Mouse (Mus musculus) liver, postnatal 0 days (tissue): Measurements from ENCODE around the gene Glb1. TPM values are rescaled to one million over a fixed set of nuclear protein-coding genes. Genes with fewer than 3 reads are reported as not detected.
"Not testable (repeated sequence)": the region's sequence is repeated elsewhere in the genome, so short reads cannot be mapped to it uniquely, and the experiment has no call there.

Experiments
- ATAC-seq: fragments of 200-750 bp; cut with Nextera tagmentation; 2 replicates; pipeline ENCODE4 v1.8.0; 2017; ENCODE audit warnings: mild to moderate bottlenecking, moderate library complexity
- DNase-seq: peaks from one replicate; pipeline ENCODE4 v3.0.0-alpha.2; 2016
- H3K27ac ChIP-seq: fragments of 300-500 bp; sonication (generic); 2 replicates; pipeline ENCODE4 v1.5.1; 2014; ENCODE audit warnings: antibody characterized with exemption, moderate library complexity, mild to moderate bottlenecking, low read depth
- H3K27me3 ChIP-seq: fragments of 300-500 bp; sonication (generic); 2 replicates; pipeline ENCODE4 v1.6.1; 2014; ENCODE audit warnings: low read length, control low read depth, mixed read lengths; ENCODE audit not compliant: insufficient read depth
- H3K36me3 ChIP-seq: fragments of 300-500 bp; sonication (generic); replicated peaks from 2 replicates; pipeline ENCODE4 v1.6.1; 2014; ENCODE audit warnings: mild to moderate bottlenecking, control low read depth, low read length, moderate library complexity, mixed read lengths; ENCODE audit not compliant: insufficient read depth
- H3K4me1 ChIP-seq: fragments of 300-500 bp; sonication (generic); 2 replicates; pipeline ENCODE4 v1.6.1; 2014; ENCODE audit warnings: antibody characterized with exemption, mild to moderate bottlenecking, control low read depth; ENCODE audit not compliant: insufficient read depth
- H3K4me2 ChIP-seq: fragments of 300-500 bp; sonication (generic); 2 replicates; pipeline ENCODE4 v1.6.1; 2014; ENCODE audit warnings: low read depth, mild to moderate bottlenecking, low read length, moderate library complexity, mixed read lengths
- H3K4me3 ChIP-seq: fragments of 300-500 bp; sonication (generic); 2 replicates; pipeline ENCODE4 v1.5.1; 2014; ENCODE audit warnings: low read depth, low read length
- H3K9ac ChIP-seq: fragments of 300-500 bp; sonication (generic); replicated peaks from 2 replicates; pipeline ENCODE4 v1.6.1; 2014; ENCODE audit warnings: mild to moderate bottlenecking, moderate library complexity
- H3K9me3 ChIP-seq: fragments of 300-500 bp; sonication (generic); 2 replicates; pipeline ENCODE4 v1.6.1; 2016; ENCODE audit warnings: mild to moderate bottlenecking, control low read depth, low read length, mixed read lengths
- CTCF ChIP-seq: sonication (generic); IDR thresholded peaks from 2 replicates; pipeline ENCODE4 v1.5.1; 2016; ENCODE audit warnings: antibody characterized with exemption, low read depth
- EP300 ChIP-seq: IDR thresholded peaks from 2 replicates; pipeline ENCODE4 v1.6.1; 2016; ENCODE audit warnings: antibody characterized with exemption, low read depth, mild to moderate bottlenecking
- WGBS: fragments of 180-500 bp; shearing (Covaris S2); extraction: QIAGEN DNeasy Blood & Tissue Kit; methylation state at CpG from one replicate; pipeline ENCODE4 v1.1.7; 2014; ENCODE audit not compliant: insufficient replicate concordance; 5-methylcytosine and 5-hydroxymethylcytosine counted together
- polyA plus RNA-seq: library from polyadenylated mRNA; unstranded; fragments of >200 nt; fragmentation: Nextera tagmentation; extraction: Ambion mirVana; gene quantifications from 2 replicates; pipeline ENCODE4 v1.2.1, GENCODE M21; 2015

Gene Glb1
- 10.3 and 10.7 TPM in 2 replicates for polyA plus RNA-seq

DNA sequence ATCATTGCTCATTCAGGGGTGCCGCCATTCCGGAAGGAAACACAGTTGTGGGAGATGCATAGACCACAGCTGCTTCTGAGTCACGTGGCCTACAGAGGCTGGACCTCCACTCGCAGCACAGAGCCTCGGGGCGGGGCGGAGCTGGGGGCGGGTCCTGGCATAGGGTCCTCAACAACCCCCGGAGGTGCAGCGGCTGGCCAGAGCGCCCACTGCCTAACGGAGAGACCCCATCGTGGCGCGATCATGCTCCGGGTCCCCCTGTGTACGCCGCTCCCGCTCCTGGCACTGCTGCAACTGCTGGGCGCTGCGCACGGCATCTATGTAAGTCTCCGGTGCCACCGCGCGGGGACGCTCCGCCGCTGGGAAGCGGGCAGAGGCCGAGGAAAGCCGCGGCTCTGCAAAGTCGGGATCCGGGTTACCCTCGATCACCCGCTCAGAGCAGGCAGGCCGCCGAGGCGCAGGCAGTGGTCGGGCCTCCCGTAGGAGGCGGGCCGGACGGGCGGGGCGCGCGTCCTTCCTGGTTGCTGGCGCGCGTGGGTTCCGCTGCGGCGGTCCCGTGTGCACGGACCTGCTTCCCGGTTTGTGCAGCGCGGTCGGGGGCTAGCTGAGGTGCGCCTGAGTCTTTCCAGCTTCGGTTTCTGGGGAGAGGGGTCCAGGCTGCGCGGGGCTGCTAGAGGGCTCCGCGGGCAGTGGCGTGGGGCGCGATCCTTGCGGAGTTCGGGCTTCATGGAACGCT is at the start of gene Glb1, which contains the start of gene Tmppe:
Gene Glb1, plus strand, starts transcription at position 128 of the 736 bp plus-strand sequence.
Gene Tmppe, plus strand, starts transcription at position 157 of the 736 bp plus-strand sequence.
- H3K27me3 ChIP-seq = no peaks in the 10 kb centered on the region
- peak within 1 kb of the TSS; percentile 82 for H3K4me3 ChIP-seq
- peak within 1 kb of the TSS; percentile 82 for H3K4me2 ChIP-seq
- H3K27ac ChIP-seq = peak within 1 kb of the TSS; percentile 95
- peak; percentile 90 for DNase-seq
- peak within 1 kb of the TSS; percentile 89 for H3K9ac ChIP-seq
- H3K4me1 ChIP-seq = peaks cover 13% of the 10 kb centered on the region
- WGBS = 3% methylated on average over 69 of the region's 73 CpGs
- H3K9me3 ChIP-seq = no peaks in the 10 kb centered on the region
- peak; percentile 95 for ATAC-seq
- TF ChIP-seq EP300 (no peak), CTCF (peak; percentile 54)
- H3K36me3 ChIP-seq = peaks cover 12% of the 10 kb centered on the region; the same call in 1 of the 2 replicates

DNA sequence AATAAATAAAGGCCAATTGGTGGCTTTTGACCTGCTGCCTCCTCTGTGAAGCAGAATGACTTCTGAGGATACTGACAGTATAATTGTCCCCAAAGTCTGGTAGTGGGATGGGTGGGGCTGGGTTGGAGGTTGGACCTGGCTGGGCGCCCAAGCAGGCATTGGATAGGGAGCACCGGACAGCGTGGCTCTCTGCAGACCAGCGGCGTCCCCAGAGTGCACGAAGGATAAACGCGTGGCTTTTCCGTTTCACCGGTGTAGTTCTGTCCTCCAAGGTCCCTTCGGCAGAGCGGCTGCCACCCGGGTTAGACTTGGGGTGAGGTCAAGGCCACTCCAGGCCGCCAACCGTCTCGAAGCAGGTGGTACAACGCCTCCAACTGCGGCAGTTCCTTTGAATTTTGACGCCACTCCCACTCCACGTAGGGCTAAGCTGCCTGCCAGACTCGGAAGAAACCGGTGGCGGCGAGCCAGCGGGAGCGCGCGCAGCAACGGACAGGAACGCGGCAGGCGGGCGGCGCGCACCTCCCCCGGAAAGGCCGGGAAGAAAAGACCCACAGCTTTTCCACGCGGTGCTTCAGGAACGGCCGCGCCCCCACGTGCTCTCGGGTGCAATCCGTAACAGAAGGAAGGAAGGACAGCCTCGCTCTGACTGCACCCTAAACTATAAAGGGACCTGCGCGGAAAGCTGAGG is 32.9 kb upstream of the Glb1 start:
- TF ChIP-seq CTCF (no peak), EP300 (peak; percentile 36; the same call in 1 of the 2 replicates)
- no peak overlapping the region for H3K27ac ChIP-seq
- H3K9ac ChIP-seq = peak overlapping the region; percentile 45
- under 1% methylated on average over 48 of the region's 48 CpGs for WGBS
- 0 out of 2 replicates have a peak, but pooled peaks cover 4% of the 10 kb centered on the region for H3K4me1 ChIP-seq
- H3K9me3 ChIP-seq = no peaks in the 10 kb centered on the region
- H3K36me3 ChIP-seq = no peaks in the 10 kb centered on the region
- H3K27me3 ChIP-seq = no peaks in the 10 kb centered on the region
- peak overlapping the region; percentile 86 for H3K4me2 ChIP-seq
- peak; percentile 78 for DNase-seq
- peak overlapping the region; percentile 57 for H3K4me3 ChIP-seq
- peak; percentile 85 for ATAC-seq

DNA sequence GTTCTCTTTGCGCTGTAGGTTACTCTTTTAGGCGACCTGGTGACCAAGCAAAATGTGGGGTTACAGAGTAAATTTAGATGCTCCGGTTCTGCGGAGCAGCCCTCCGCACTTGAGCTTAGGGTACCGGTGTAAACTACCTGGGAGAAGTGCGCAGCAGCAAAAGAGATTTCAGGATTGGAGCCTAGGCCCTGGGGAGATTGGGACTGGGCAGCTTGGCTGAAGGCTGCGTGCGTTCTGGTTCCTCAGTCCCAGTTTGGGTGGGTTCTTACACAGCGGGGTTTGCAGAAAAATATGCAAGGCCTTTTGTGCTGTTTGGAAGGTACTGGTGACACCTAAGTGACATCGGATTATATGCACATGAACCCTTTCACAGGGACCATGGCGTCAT is 32.4 kb upstream of the Glb1 start:
- 13% methylated on average over 12 of the region's 12 CpGs for WGBS
- H3K27ac ChIP-seq = no peak overlapping the region
- ATAC-seq = peak; percentile 28; the same call in 1 of the 2 replicates

DNA sequence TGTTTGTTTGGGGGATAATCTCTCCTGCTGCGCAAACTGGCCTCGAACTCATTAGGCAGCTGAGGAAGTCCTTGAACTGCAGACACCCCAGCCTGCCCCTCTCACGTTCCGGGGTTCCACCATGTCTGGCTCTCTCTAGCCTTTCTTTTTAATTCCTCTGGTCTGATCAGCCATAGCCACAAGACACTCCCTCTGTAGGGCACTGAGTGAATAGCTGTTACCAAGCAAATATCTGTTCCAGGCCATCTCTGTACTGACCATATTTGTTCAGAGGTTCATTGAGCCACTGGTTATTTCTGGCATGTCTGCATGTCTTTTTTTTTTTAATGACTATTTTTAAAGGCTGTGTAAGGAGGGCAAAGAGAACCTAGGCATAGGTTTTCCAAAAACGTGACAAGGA is 31.5 kb upstream of the Glb1 start:
- not testable (repeated sequence) for H3K4me2 ChIP-seq, H3K27me3 ChIP-seq, H3K36me3 ChIP-seq, DNase-seq, H3K9ac ChIP-seq, H3K4me3 ChIP-seq, H3K27ac ChIP-seq, H3K4me1 ChIP-seq, ATAC-seq, H3K9me3 ChIP-seq
- 46% methylated on average over 5 of the region's 5 CpGs for WGBS
- peak; percentile 27; the same call in 1 of the 2 replicates for TF ChIP-seq CTCF

More for the DNA sequence above, 32.4 kb upstream of the Glb1 start:
- Histone ChIP-seq H3K27me3 (no peaks in the 10 kb centered on the region), H3K9me3 (no peaks in the 10 kb centered on the region), H3K4me1 (0 out of 2 replicates have a peak, but pooled peaks cover 4% of the 10 kb centered on the region), H3K4me2 (peak overlapping the region; percentile 86), H3K9ac (peak overlapping the region; percentile 45), H3K4me3 (peak overlapping the region; percentile 57), H3K36me3 (no peaks in the 10 kb centered on the region)
- TF ChIP-seq EP300 (no peak), CTCF (no peak)
- DNase-seq = no peak

DNA sequence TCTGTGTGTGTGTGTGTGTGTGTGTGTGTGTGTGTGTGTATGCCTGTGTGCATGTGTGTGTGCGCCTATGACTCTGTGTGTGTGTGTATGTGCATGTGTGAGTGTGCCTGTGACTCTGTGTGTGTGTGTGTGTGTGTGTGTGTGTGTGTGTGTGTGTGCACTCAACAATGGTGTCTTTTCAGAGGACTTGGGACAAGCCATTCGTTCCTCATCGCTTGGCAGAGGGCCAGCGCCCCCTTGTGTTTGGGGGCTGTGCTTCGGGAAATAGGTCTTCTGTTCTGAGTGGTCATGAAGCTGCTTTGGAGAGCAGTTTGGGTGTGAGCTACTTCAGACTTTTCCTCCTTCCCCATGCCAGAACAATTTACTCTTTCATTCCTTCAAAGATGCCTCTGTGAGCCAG is 29.2 kb upstream of the Glb1 start:
- not testable (repeated sequence) for H3K9ac ChIP-seq, H3K36me3 ChIP-seq, H3K9me3 ChIP-seq, ATAC-seq, H3K4me1 ChIP-seq, H3K4me2 ChIP-seq, H3K27ac ChIP-seq, H3K4me3 ChIP-seq, H3K27me3 ChIP-seq, DNase-seq
- WGBS = 35% methylated on average over 5 of the region's 5 CpGs
- TF ChIP-seq CTCF = peak; percentile 35; the same call in 1 of the 2 replicates

DNA sequence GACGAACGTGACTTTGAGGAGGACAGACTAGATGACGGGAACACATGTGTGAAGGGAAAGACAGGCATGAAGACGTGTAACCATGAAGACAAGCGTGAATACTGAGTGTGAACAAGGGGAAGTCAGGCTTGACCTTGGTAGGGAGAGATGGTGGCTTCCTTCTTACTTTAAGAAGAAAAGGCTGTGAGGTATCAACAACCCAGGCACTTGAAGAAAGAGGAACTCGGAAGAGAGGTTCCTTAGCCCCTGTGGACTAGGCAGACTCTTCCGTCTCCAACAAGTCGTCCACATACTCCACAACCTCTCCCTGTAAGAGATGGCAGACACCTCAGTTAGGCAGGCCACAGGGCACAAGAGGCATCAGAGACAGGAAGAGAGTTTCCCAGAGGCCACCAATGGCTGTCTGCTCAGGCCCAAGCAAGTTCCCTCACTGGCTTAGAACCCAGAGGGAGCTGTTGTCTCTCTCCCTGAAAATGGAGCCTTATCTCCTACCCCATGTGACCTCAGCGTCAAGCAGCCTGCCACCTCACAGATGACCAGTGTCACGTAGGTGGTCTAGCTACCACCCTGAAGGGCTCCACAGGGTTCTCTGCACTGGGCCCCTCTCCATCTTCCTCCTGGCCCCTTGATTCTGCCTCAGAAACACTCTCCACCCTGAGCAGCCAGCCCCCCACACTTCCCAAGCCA is 25.5 kb upstream of the Glb1 start:
- DNase-seq = no peak
- Histone ChIP-seq H3K36me3 (peaks cover 4% of the 10 kb centered on the region; the same call in 1 of the 2 replicates), H3K4me1 (no peaks in the 10 kb centered on the region), H3K27me3 (no peaks in the 10 kb centered on the region), H3K27ac (no peak overlapping the region), H3K4me3 (no peak overlapping the region), H3K9me3 (no peaks in the 10 kb centered on the region), H3K4me2 (no peak overlapping the region), H3K9ac (no peak overlapping the region)
- ATAC-seq = no peak
- WGBS = 65% methylated on average over 10 of the region's 10 CpGs
- TF ChIP-seq CTCF (no peak), EP300 (no peak)
